Mouse (Mus musculus): ENCODE data around the gene Ube2l3. TPM values are rescaled to one million over a fixed set of nuclear protein-coding genes. Genes with fewer than 3 reads are reported as not detected.
"Not testable (repeated sequence)": the region's sequence is repeated elsewhere in the genome, so short reads cannot be mapped to it uniquely, and the experiment has no call there.

Ube2l3 gene
- polyA plus RNA-seq, 1 experiment from 2014 or later: 358 TPM

DNA sequence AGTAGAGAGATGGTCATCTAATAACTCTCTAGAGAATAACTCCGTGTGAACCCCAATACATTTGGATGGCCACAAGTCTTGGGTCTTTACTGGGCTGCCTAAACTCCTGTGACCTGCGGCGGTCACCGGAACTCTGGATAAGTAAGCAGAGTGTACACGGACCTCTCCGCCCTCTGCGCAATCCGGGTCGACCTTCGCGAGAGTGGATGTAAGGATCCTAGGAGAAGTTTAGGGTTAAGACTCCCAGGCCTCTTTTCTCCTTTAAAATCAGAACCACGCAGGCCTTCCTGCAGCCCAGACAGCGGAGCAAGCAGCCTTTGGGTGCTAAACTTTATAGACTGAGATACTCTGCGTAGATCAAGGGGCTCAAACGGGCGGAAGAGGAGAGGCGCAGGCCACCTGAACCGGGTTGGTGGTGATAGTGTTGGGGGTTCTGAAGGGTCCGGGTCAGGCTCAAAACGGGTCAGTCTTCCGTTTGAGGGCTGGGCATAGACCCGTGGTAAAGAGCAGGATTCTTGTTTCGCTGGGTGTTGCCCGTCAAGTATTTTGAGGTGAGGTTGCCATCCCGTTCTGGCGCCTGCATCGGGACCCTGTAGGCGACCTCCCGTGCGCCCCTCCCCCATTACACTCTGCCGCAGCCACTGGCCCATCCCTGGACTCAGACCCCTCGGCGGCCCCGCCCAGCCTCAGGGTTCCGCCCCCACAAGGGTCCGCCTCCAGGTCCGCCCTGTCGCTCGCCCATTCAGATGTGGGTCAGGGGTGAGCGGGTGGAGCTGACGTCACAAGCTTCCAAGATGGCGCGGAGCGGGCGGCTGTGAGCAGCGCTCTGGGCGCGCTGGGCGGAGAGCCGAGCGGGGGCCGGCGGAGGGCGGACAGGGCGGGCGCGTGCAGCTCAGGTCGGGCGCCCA lies 30.6 kb upstream of the Ube2l3 start, which contains the start of gene Hic2:
Gene Hic2, plus strand, starts transcription at position 779 of the 908 bp plus-strand sequence.
- peak; percentile 98 for ATAC-seq (ENCODE audit: insufficient number of reproducible peaks, insufficient read depth, low FRiP score, low TSS enrichment)
- Histone ChIP-seq H3K27me3 (no peaks in the 10 kb centered on the region), H3K9me3 (peaks cover 5% of the 10 kb centered on the region; the same call in 1 of the 2 replicates), H3K4me3 (peak within 1 kb of the TSS; percentile 88), H3K27ac (peak within 1 kb of the TSS; percentile 92), H3K4me2 (replicated peaks) (peak within 1 kb of the TSS; percentile 94), H3K4me1 (peaks cover 22% of the 10 kb centered on the region), H3K9ac (peak within 1 kb of the TSS; percentile 75), H3K36me3 (no peaks in the 10 kb centered on the region)
- under 1% methylated on average over 59 of the region's 59 CpGs for WGBS

DNA sequence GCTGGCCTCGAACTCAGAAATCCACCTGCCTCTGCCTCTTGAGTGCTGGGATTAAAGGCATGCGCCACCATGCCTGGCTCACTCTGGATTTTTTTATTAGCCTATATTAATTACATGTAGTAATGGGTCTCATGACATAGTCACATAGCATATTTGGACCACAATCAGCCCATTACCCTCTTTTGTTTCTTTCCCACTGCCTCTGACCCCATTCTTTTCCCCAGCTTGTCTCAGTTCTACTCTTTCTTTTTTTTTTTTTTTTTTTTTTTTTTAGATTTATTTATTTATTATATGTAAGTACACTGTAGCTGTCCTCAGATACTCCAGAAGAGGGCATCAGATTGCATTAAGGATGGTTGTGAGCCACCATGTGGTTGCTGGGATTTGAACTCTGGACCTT lies 29.1 kb upstream of the Ube2l3 start:
- not testable (repeated sequence) for ATAC-seq (ENCODE audit: insufficient number of reproducible peaks, insufficient read depth, low FRiP score, low TSS enrichment)
- WGBS: 93% methylated on average over 2 of the region's 2 CpGs

DNA sequence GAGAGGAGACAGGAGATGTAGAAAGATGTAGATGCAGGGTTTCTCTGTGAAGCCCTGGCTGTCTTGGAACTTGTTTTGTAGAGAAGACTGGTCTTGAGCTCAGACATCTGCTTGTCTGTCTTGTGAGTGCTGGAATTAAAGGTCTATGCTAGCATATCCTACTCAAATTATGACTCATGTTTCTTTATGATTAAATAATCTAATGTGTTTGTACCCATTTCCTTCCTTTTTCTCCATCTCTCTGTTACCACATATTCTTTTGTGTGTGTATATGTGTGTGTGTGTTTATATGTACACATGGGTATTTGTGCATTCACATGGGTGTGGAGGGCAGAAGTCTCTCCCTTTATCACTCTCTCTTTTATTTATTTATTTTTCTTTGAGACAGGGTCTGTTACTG lies 24.0 kb upstream of the Ube2l3 start:
- no peaks in the 10 kb centered on the region for H3K4me1 ChIP-seq
- no peak overlapping the region for H3K27ac ChIP-seq
- no peak overlapping the region for H3K4me3 ChIP-seq
- peaks cover 5% of the 10 kb centered on the region; the same call in 1 of the 2 replicates for H3K9me3 ChIP-seq
- no peaks in the 10 kb centered on the region for H3K27me3 ChIP-seq
- no peak for ATAC-seq (ENCODE audit: insufficient number of reproducible peaks, insufficient read depth, low FRiP score, low TSS enrichment)
- no peak overlapping the region for H3K4me2 ChIP-seq (replicated peaks)
- no peak overlapping the region for H3K9ac ChIP-seq
- no peaks in the 10 kb centered on the region for H3K36me3 ChIP-seq

More for the DNA sequence above, 29.1 kb upstream of the Ube2l3 start:
- not testable (repeated sequence) for H3K36me3 ChIP-seq; H3K9ac ChIP-seq; H3K27me3 ChIP-seq; H3K4me2 ChIP-seq (replicated peaks); H3K4me3 ChIP-seq; H3K9me3 ChIP-seq; H3K27ac ChIP-seq
- H3K4me1 ChIP-seq: peaks cover 21% of the 10 kb centered on the region

DNA sequence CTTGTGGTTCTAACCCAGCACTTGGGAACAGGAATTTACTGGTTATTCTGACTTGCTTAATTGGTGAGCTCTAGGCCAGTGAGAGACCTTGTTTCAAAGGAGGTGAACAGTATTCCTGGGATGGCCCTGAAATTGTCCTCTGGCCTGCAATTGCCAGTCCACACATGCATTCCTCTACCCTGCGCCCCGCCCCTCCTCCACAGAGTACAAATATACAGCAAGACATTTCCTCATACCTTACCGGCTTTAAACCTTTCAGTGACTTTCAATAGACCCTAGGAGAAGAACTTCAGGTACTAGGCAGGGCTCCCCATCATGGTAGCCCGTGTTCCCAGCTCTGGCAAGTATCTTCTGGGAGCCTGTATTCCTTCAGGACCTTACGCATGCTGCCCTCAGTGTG lies 23.1 kb upstream of the Ube2l3 start:
- no peak for ATAC-seq (ENCODE audit: insufficient number of reproducible peaks, insufficient read depth, low FRiP score, low TSS enrichment)
- 89% methylated on average over 5 of the region's 5 CpGs for WGBS
- H3K4me1 ChIP-seq: no peaks in the 10 kb centered on the region
- H3K9me3 ChIP-seq: peaks cover 5% of the 10 kb centered on the region; the same call in 1 of the 2 replicates
- H3K9ac ChIP-seq: no peak overlapping the region
- H3K4me2 ChIP-seq (replicated peaks): no peak overlapping the region
- H3K27me3 ChIP-seq: no peaks in the 10 kb centered on the region
- no peaks in the 10 kb centered on the region for H3K36me3 ChIP-seq
- no peak overlapping the region for H3K4me3 ChIP-seq
- no peak overlapping the region for H3K27ac ChIP-seq

DNA sequence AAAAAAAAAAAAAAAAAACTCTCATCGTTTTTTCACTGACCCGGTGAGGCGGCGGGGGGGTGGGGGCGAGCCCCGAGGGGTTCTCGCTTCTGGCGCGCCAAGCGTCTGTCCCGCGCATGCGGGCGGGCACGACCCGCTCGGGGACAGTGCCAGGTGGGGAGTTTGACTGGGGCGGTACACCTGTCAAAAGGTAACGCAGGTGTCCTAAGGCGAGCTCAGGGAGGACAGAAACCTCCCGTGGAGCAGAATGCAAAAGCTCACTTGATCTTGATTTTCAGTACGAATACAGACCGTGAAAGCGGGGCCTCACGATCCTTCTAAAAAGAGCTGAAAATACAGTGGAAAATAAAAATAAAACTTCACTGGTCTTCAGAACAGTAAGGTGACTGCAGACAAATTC lies 19.7 kb upstream of the Ube2l3 start:
- no peak overlapping the region for H3K27ac ChIP-seq
- H3K27me3 ChIP-seq: no peaks in the 10 kb centered on the region
- ATAC-seq (ENCODE audit: insufficient number of reproducible peaks, insufficient read depth, low FRiP score, low TSS enrichment): peak; percentile 100
- H3K9ac ChIP-seq: no peak overlapping the region
- no peaks in the 10 kb centered on the region for H3K9me3 ChIP-seq
- no peaks in the 10 kb centered on the region for H3K4me1 ChIP-seq
- WGBS: 29% methylated on average over 25 of the region's 25 CpGs
- H3K36me3 ChIP-seq: no peaks in the 10 kb centered on the region
- no peak overlapping the region for H3K4me3 ChIP-seq
- H3K4me2 ChIP-seq (replicated peaks): no peak overlapping the region

DNA sequence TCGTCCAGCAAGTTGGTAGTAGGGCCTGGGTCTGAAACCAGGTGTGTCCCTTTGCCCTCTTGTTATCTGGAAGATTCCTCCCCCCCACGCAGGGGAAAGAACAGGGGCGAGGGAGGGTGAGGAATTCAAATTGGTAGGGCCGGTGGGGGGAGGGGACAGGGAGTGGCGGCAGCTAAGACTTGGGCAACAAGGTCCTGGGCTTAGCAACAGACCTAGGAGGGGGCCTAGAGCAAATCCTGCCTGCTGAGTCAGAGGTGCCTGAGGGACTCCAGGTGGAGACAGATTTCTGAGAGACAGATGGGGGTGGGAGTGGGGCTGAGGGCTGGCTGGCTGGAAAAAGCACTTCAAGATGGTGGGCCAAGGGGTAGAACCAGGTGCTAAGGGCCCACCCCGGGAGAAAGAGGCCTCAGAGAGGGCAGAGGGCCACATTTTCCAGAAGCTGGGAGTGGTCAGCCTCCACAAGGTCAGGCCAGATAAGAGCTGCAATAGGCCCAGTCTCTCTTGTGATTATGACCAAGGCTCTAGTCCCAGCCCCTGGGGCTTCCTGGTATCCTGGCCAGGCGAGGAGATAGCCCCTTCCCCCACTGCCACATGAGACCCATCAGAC lies 17.8 kb upstream of the Ube2l3 start:
- Histone ChIP-seq H3K4me2 (replicated peaks) (no peak overlapping the region), H3K9ac (no peak overlapping the region), H3K27me3 (no peaks in the 10 kb centered on the region), H3K27ac (no peak overlapping the region), H3K36me3 (no peaks in the 10 kb centered on the region), H3K4me1 (no peaks in the 10 kb centered on the region), H3K9me3 (no peaks in the 10 kb centered on the region), H3K4me3 (no peak overlapping the region)
- WGBS: 20% methylated on average over 7 of the region's 7 CpGs
- ATAC-seq (ENCODE audit: insufficient number of reproducible peaks, insufficient read depth, low FRiP score, low TSS enrichment): no peak

DNA sequence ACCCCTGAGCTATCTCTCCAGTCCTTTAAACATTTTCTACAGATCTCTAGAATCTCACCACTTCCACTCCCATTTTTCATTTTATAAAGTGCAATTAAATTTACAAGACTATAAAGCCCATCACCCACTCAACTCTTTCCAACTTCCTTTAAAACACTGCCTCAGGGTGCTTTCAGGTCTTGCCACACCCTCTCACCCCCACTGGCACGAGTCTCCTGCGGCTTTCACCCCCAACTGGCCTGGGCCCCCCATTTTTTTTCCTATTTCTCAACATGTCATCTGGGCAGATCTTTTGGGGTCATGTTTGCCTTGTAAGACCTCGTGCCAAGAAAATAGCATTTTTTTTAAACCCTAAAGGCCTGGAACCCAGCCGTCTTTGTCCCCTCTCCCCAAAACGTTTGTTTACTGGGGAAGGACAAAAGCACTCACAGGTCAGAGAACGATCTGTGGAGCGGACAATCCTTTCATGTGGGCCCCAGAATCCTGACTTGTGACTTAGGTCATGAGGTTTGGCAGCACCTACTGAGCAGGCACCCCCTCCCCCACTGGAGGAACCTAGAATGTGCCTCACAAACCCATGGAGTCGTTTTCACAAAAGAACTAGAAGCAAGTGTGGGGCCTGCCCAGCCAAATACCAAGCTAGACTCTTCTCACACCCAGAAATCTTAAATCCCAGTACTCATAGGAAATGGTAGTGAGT lies 14.6 kb upstream of the Ube2l3 start:
- Histone ChIP-seq H3K27ac (no peak overlapping the region), H3K4me2 (replicated peaks) (no peak overlapping the region), H3K27me3 (peaks cover 1% of the 10 kb centered on the region; the same call in 1 of the 2 replicates), H3K4me3 (no peak overlapping the region), H3K9ac (no peak overlapping the region), H3K9me3 (no peaks in the 10 kb centered on the region), H3K4me1 (no peaks in the 10 kb centered on the region), H3K36me3 (no peaks in the 10 kb centered on the region)
- no peak for ATAC-seq (ENCODE audit: insufficient number of reproducible peaks, insufficient read depth, low FRiP score, low TSS enrichment)
- whole genome bisulfite sequencing: 61% methylated on average over 8 of the region's 8 CpGs

DNA sequence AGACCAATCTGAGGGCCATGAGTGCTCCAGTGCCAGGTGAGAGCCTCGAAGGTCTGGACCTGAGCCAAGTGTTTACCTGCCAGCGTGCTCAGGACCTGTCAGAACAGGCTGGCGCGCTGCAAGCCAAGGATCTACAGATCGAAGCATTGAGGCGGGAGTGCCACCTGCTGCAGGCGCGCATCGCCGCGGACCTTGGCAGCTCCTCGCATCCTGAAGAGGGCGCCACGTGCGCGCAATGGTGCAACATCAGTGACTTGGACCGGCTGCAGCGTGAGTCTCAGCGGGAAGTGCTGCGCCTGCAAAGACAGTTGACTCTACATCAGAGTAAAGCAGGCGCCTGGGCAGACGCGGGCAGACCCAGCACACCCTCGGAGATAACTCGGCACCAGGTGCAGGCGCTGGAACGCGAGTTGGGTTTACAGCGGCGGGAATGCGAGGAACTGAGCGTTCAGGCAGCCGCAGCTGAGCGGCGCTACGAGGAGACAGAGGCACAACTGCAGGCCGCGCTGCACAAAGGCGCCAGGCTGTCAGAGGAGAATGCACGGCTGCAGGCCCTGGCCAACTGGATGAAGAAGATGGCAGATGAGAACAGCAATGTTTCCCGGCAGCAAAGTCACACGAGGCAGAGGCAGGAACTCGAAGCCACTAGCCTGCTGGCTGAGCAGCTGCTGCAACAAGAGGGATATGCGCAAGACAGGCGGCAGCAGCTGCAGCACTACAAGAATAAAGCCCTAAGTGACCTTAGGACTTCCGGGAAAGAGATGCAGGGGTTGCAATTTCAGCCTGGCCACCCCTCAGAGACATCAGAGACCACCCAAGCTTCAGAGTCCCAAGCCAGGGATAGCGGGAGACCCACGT lies 7.8 kb upstream of the Ube2l3 start:
- H3K27ac ChIP-seq: no peak overlapping the region
- ATAC-seq (ENCODE audit: insufficient number of reproducible peaks, insufficient read depth, low FRiP score, low TSS enrichment): peak; percentile 82
- H3K9me3 ChIP-seq: no peaks in the 10 kb centered on the region
- peak overlapping the region; percentile 44 for H3K9ac ChIP-seq
- peaks cover 42% of the 10 kb centered on the region for H3K27me3 ChIP-seq
- no peaks in the 10 kb centered on the region for H3K36me3 ChIP-seq
- WGBS: 7% methylated on average over 48 of the region's 48 CpGs
- H3K4me3 ChIP-seq: peak overlapping the region; percentile 47
- H3K4me2 ChIP-seq (replicated peaks): peak overlapping the region; percentile 98
- peaks cover 21% of the 10 kb centered on the region for H3K4me1 ChIP-seq

DNA sequence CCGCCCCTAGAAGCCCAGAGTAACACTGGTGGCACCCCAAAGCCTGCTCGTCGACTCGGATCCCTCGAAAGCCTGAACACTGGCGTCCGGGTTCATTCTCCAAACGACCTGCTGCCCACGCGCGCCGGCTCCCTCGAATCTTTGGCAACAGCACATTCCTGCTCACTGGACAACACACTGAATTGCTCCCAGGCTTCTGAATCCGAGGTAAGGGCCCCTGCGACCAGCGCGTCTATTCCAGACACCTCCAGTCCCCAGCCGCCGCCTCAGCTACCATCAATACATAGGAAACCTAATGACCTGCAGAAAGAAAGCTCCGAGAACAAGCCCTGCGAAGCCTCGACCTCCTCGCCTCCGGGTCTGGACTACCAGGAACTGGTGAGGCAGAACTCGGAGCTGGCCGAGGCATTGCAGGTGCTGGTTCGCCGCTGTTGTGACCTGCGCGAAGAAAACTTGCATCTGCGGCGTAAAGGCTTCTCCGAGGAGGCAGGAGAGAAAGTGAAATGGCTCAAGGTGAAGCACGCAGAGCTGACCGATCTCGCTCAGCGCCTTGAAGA lies 7.0 kb upstream of the Ube2l3 start:
- Histone ChIP-seq H3K9me3 (no peaks in the 10 kb centered on the region), H3K36me3 (no peaks in the 10 kb centered on the region), H3K4me3 (peak overlapping the region; percentile 47), H3K27me3 (peaks cover 42% of the 10 kb centered on the region), H3K4me2 (replicated peaks) (peak overlapping the region; percentile 98), H3K9ac (peak overlapping the region; percentile 33), H3K4me1 (peaks cover 21% of the 10 kb centered on the region), H3K27ac (no peak overlapping the region)
- no peak for ATAC-seq (ENCODE audit: insufficient number of reproducible peaks, insufficient read depth, low FRiP score, low TSS enrichment)
- 3% methylated on average over 37 of the region's 37 CpGs for WGBS

DNA sequence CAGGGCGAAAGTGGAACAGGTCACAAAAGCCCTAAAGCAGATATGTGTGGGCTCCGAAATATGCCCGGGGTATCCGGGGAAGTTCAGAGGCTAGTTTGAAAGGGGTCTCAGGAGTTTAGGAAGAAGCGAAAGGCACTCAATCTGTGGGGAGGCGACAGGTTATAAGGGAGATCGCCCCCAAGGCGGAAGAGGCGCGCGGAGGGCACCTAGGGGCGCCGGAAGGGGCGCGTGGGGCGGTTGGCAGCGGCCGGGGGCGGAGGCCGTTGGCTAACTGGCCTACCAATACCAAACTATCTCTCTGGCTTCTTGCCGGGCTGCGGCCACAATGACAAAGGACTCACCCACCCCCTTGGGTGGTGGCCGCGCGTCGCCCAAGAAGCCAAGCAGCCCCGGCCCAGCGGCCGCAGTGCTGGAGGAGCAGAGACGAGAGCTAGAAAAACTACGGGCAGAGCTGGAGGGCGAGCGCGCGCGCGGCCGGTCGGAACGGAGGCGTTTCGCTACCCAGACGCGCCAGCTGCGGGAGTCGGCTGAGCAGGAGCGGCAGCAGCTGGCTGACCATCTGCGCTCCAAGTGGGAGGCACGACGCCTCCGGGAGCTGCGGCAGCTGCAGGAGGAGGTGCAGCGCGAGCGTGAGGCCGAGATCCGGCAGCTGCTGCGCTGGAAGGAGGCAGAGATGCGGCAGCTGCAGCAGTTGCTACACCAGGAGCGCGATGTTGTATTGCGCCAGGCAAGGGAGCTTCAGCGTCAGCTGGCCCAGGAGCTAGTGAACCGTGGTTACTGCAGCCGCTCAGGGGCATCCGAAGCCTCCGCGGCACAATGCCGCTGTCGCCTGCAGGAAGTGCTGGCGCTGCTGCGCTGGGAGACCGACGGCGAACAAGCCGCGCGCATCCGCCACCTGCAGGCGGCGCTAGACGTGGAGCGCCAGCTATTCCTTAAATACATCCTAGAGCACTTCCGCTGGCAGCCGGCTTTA lies 6.2 kb upstream of the Ube2l3 start, which contains the start of gene Rimbp3:
Gene Rimbp3, plus strand, starts transcription at position 215 of the 973 bp plus-strand sequence.
- H3K27ac ChIP-seq: peak within 1 kb of the TSS; percentile 14; the same call in 1 of the 2 replicates
- WGBS: under 1% methylated on average over 85 of the region's 85 CpGs
- H3K27me3 ChIP-seq: peaks cover 42% of the 10 kb centered on the region
- peak within 1 kb of the TSS; percentile 63 for H3K9ac ChIP-seq
- H3K9me3 ChIP-seq: no peaks in the 10 kb centered on the region
- peak; percentile 65; the same call in 1 of the 2 replicates for ATAC-seq (ENCODE audit: insufficient number of reproducible peaks, insufficient read depth, low FRiP score, low TSS enrichment)
- H3K4me1 ChIP-seq: peaks cover 21% of the 10 kb centered on the region
- H3K36me3 ChIP-seq: no peaks in the 10 kb centered on the region
- peak within 1 kb of the TSS; percentile 47 for H3K4me3 ChIP-seq
- peak within 1 kb of the TSS; percentile 98 for H3K4me2 ChIP-seq (replicated peaks)

Data from embryonic facial prominence, embryonic 12.5 days (tissue).